Mouse (Mus musculus) kidney, adult 2 months (tissue): ENCODE data around the gene Slc4a1ap.

ENCODE experiments used
- CTCF ChIP-seq: fragments of 200-500 bp; conservative IDR thresholded peaks from 2 replicates; pipeline ENCODE4 v1.5.1; 2011; ENCODE audit warnings: low read depth, mild to moderate bottlenecking, control low read depth, low read length, moderate library complexity, mixed read lengths; ENCODE audit not compliant: insufficient read depth, insufficient read length
- POLR2A ChIP-seq: fragments of 200-500 bp; IDR thresholded peaks from one replicate; pipeline ENCODE4 v1.6.1; 2011; ENCODE audit warnings: low read depth, low read length, control low read depth

GRCm38 (mm10) chr5:31489116-31489769, 37.6 kb upstream of the Slc4a1ap start:
- TF ChIP-seq POLR2A, result no peak
- TF ChIP-seq CTCF, result no peak
